Mouse (Mus musculus): ENCODE data around the gene Gm47985.

GRCm38 (mm10) chr1:151138388-151138787 lies 43.9 kb upstream of the Gm47985 start:
- TF ChIP-seq CTCF (IDR thresholded peaks at IDR 0.05; ENCODE audit: extremely low read depth, insufficient read depth, insufficient read length, insufficient replicate concordance) (no peak), POLR2A (IDR thresholded peaks at IDR 0.05; ENCODE audit: low read depth, low read length) (no peak)

All from spleen, adult 2 months (tissue).